Mouse (Mus musculus): ENCODE results near the gene Ldb1. TPM values are rescaled to one million over a fixed set of nuclear protein-coding genes. Genes with fewer than 3 reads are reported as not detected.
A peak's percentile ranks its signal among the peaks of the same experiment; 100 is the strongest.

Gene Ldb1
- polyA plus RNA-seq (2016; fragmentation: Nextera tagmentation; extraction: Ambion mirVana) = 131 and 142 TPM in 2 replicates

DNA sequence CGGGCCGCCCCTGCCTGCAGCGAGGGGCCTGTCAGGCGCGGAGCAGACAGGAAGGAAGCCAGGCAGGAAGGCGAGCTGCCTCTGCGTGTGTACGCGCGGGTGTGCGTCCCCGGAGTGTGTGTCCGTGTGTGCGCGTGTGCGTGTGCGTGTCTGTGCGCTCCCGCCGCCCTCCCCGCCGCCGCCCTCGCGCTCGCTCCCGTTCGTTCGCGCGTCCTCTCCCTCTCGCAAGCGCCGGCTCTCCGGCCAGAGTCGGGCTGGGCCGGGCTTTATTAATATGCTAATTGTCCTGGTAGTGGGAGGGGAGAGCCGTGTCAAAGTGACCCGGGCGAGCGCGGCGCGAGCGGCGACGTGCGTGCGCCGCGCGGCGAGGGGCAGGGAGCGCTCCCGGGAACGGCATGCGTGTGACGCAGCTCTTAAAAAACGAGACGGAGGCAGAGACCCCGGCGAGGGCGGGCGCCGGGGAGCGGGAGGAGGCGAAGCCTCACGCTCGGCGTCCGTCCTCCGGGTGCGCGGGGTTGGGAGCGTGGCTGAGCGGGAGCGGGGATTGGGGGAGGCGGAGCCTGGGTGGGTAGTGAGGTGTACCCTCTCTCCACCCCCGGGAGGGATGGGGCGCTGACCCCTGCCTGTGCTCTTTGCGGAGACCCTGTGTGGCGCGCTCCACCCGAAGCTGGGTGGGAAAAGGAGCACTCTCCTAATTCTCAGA, at the start of gene Ldb1:
Ldb1 (minus strand) TSS at position 222 of the 703 bp plus-strand sequence.
- H3K4me1 ChIP-seq = peaks cover 52% of the 10 kb centered on the region
- peak within 1 kb of the TSS; percentile 94 for H3K4me3 ChIP-seq
- no peaks in the 10 kb centered on the region for H3K27me3 ChIP-seq
- H3K27ac ChIP-seq = peak within 1 kb of the TSS; percentile 99
- under 1% methylated on average over 78 of the region's 84 CpGs for WGBS
- peak within 1 kb of the TSS; percentile 99 for H3K9ac ChIP-seq
- no peaks in the 10 kb centered on the region for H3K9me3 ChIP-seq
- ATAC-seq (ENCODE audit: insufficient number of reproducible peaks, insufficient read depth, low FRiP score, low TSS enrichment) = peak; percentile 48
- H3K4me2 ChIP-seq (replicated peaks) = peak within 1 kb of the TSS; percentile 86
- no peaks in the 10 kb centered on the region for H3K36me3 ChIP-seq

DNA sequence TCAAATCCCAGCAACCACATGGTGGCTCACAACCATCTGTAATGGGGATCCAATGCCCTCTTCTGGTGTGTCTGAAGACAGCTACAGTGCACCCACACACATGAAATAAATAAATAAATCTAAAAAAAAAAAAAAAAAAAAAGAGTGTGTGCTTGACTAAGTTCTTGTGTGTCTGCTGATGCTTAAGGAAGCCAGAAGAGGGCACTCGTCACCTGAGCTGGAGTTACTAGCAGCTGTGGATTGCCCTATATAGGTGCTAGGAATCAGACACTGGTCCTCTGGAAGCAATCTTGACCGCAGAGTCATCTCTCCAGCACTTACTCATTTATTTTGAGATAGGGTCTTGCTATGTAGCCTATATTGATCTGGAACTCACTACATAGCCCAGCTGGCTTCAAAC, 49.1 kb upstream of the Ldb1 start:
- Histone ChIP-seq H3K9me3 (no peaks in the 10 kb centered on the region), H3K4me1 (no peaks in the 10 kb centered on the region), H3K9ac (no peak overlapping the region), H3K27ac (no peak overlapping the region), H3K4me2 (replicated peaks) (no peak overlapping the region), H3K36me3 (no peaks in the 10 kb centered on the region), H3K27me3 (no peaks in the 10 kb centered on the region), H3K4me3 (no peak overlapping the region)
- WGBS = 92% methylated on average over 2 of the region's 2 CpGs
- ATAC-seq (ENCODE audit: insufficient number of reproducible peaks, insufficient read depth, low FRiP score, low TSS enrichment) = no peak

DNA sequence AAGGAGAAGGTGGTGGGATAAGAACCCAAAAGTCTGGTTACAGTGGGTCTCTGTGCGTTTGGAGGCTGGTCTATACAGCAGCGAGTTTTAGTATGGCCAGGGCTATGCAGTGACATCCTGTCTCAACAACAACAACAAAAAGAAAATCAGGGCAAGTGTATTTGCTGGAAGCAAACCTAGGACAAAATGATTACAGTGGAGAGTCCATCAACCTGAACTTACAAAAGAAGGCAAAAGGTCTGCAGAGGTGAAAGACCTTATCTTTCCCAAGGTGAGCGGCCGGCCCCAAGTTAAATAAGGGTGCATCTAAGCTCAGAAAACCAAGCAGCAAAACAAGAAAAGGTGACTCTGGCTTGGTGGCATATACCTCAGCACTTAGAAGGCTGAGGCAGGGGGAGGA, 46.6 kb upstream of the Ldb1 start:
- Histone ChIP-seq H3K27ac (no peak overlapping the region), H3K4me3 (no peak overlapping the region), H3K9me3 (no peaks in the 10 kb centered on the region), H3K27me3 (no peaks in the 10 kb centered on the region), H3K9ac (no peak overlapping the region), H3K4me1 (no peaks in the 10 kb centered on the region), H3K4me2 (replicated peaks) (no peak overlapping the region), H3K36me3 (no peaks in the 10 kb centered on the region)
- no peak for ATAC-seq (ENCODE audit: insufficient number of reproducible peaks, insufficient read depth, low FRiP score, low TSS enrichment)
- 85% methylated on average over 4 of the region's 4 CpGs for WGBS

DNA sequence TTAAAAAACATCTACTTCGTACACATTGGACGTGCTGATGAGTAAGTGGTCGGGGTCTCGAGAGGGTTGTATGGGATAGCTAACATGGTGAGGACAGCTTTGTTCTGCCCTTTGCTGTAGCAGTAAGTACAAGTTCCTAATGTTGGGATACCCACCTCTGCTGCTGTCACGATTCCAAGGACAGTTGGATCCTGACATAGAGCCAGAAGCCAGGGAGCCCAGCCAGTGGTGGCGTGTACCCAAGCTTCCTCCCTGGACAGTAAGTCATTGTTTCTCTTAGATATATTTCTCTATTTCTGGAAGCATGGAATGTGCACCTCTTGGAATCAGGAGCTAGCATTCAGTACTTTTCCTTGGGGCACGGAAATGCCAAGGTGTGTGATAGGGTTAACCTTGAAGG, 42.9 kb upstream of the Ldb1 start:
- ATAC-seq (ENCODE audit: insufficient number of reproducible peaks, insufficient read depth, low FRiP score, low TSS enrichment) = no peak
- no peak overlapping the region for H3K4me2 ChIP-seq (replicated peaks)
- H3K36me3 ChIP-seq = peaks cover 32% of the 10 kb centered on the region
- H3K9me3 ChIP-seq = no peaks in the 10 kb centered on the region
- H3K27ac ChIP-seq = no peak overlapping the region
- 84% methylated on average over 7 of the region's 7 CpGs for WGBS
- no peak overlapping the region for H3K9ac ChIP-seq
- no peak overlapping the region for H3K4me3 ChIP-seq
- no peaks in the 10 kb centered on the region for H3K4me1 ChIP-seq
- H3K27me3 ChIP-seq = no peaks in the 10 kb centered on the region

DNA sequence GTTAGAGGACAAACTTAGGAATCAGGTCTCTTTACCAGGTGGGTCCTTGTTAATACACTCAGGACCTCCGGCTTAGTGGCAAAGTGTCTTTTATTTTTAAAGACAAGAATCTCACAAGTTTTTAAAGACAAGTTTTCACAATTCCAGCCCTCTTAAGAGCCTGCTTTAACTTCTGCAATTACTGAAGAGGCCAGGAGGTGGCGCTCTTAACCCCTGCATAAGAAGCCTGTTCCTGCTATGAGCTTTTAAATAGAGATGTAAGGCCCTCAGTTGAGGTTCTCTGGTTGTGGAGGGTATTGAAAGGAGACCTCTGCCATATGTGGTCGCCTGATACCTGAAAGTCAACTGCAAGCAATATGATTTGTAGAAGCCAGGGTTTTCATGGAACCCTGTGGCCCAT, 41.3 kb upstream of the Ldb1 start:
- H3K27me3 ChIP-seq = no peaks in the 10 kb centered on the region
- 58% methylated on average over 3 of the region's 3 CpGs for WGBS
- H3K4me3 ChIP-seq = no peak overlapping the region
- no peak overlapping the region for H3K9ac ChIP-seq
- peaks cover 47% of the 10 kb centered on the region for H3K36me3 ChIP-seq
- no peak overlapping the region for H3K27ac ChIP-seq
- no peaks in the 10 kb centered on the region for H3K4me1 ChIP-seq
- H3K4me2 ChIP-seq (replicated peaks) = no peak overlapping the region
- no peaks in the 10 kb centered on the region for H3K9me3 ChIP-seq
- ATAC-seq (ENCODE audit: insufficient number of reproducible peaks, insufficient read depth, low FRiP score, low TSS enrichment) = no peak

DNA sequence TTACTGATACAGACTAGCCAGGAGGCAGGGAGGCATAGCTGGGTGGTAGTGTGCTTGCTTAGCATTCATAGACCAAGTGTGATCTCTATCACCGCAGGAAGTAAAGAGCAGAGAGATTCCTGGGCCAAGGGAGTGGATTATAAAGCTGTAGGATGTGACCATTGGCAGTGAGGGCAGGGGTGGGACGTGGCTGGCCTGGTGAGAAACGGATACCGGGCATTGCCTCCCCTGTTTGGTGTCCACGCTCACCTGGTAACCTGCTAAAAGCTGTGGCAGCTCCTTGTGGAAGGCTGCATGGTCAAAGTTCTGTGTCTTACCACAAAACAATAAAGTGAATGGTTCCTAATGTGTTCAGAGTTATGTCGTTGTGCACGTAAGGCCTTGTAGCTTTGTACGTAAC, 40.2 kb upstream of the Ldb1 start:
- no peak overlapping the region for H3K9ac ChIP-seq
- H3K4me2 ChIP-seq (replicated peaks) = no peak overlapping the region
- peaks cover 59% of the 10 kb centered on the region for H3K36me3 ChIP-seq
- H3K27ac ChIP-seq = no peak overlapping the region
- no peaks in the 10 kb centered on the region for H3K27me3 ChIP-seq
- no peak overlapping the region for H3K4me3 ChIP-seq
- H3K9me3 ChIP-seq = no peaks in the 10 kb centered on the region
- WGBS = 95% methylated on average over 8 of the region's 8 CpGs
- ATAC-seq (ENCODE audit: insufficient number of reproducible peaks, insufficient read depth, low FRiP score, low TSS enrichment) = no peak
- H3K4me1 ChIP-seq = no peaks in the 10 kb centered on the region

DNA sequence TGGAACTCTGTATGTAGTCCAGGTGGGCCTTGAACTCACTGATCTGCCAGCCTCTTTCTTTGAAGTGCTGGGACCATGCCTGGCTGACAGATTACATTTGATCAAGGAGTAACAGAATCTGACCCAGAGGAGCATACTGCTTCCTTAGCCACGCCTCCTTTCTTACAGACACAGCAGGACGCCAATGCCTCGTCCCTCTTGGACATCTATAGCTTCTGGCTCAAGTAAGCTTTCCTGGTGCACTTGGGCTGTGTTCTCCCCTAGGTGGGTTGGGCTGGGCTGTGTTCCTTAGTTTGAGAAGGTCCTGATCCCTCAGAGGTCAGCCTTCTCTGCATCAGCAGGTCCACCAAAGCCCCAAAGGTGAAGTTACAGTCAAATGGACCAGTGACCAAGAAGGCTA, 33.5 kb upstream of the Ldb1 start:
- WGBS = 59% methylated on average over 3 of the region's 3 CpGs
- no peak overlapping the region for H3K27ac ChIP-seq
- peaks cover 16% of the 10 kb centered on the region for H3K4me1 ChIP-seq
- no peak overlapping the region for H3K4me2 ChIP-seq (replicated peaks)
- no peak overlapping the region for H3K4me3 ChIP-seq
- no peaks in the 10 kb centered on the region for H3K27me3 ChIP-seq
- peaks cover 54% of the 10 kb centered on the region for H3K36me3 ChIP-seq
- H3K9ac ChIP-seq = no peak overlapping the region
- ATAC-seq (ENCODE audit: insufficient number of reproducible peaks, insufficient read depth, low FRiP score, low TSS enrichment) = no peak
- no peaks in the 10 kb centered on the region for H3K9me3 ChIP-seq

DNA sequence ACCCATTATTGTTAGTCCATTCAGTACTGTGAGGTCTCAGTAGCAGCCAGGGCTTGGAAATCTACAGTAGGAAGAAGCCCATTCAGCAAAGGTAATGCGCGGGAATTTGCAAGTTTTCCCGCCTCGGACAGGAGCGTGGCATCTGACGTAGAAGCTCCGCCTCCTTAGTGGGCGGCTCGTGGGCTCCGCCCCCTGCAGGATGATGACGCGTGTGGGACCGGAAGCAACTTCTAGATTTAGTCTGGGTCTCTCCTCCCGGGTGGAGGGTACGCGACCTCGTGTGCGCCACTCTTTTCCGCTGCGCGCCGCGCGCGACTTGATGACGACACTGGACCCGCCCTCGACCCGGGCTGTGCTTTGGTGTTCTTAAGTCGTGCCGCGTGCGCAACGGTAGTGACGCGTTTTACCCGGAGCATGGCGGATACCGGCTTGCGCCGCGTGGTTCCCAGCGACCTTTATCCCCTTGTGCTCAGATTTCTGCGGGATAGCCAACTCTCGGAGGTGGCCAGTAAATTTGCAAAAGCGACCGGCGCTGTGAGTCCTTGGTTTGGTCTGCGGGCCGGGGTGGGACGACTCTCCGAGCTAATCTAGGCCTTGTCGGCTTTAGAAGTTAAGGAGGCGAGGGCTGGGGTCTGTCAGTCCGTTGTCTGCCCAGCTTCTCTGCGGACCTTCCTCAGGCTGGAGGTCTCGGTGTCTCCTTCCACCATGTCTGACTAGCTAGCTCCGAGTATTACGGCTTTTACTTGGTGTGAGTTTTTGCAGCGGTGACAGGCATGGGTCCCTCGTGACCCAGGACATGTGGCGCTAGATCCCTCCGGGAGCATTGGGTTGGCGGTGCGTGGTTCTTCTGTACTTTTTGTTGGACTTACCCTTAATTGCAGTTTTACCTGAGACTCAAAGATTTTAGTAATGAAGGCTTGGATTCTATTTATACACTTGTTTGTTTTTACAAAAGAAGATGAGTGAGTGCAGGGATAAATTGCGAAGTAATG, 30.9 kb upstream of the Ldb1 start, which contains the start of gene Nolc1:
Nolc1 (plus strand) TSS at position 248 of the 992 bp plus-strand sequence.
- peaks cover 16% of the 10 kb centered on the region for H3K4me1 ChIP-seq
- peak within 1 kb of the TSS; percentile 78 for H3K4me2 ChIP-seq (replicated peaks)
- no peaks in the 10 kb centered on the region for H3K9me3 ChIP-seq
- peak within 1 kb of the TSS; percentile 91 for H3K4me3 ChIP-seq
- H3K27ac ChIP-seq = peak within 1 kb of the TSS; percentile 73
- ATAC-seq (ENCODE audit: insufficient number of reproducible peaks, insufficient read depth, low FRiP score, low TSS enrichment) = peak; percentile 91
- no peaks in the 10 kb centered on the region for H3K27me3 ChIP-seq
- WGBS = under 1% methylated on average over 66 of the region's 66 CpGs
- peak within 1 kb of the TSS; percentile 76 for H3K9ac ChIP-seq
- peaks cover 52% of the 10 kb centered on the region for H3K36me3 ChIP-seq

DNA sequence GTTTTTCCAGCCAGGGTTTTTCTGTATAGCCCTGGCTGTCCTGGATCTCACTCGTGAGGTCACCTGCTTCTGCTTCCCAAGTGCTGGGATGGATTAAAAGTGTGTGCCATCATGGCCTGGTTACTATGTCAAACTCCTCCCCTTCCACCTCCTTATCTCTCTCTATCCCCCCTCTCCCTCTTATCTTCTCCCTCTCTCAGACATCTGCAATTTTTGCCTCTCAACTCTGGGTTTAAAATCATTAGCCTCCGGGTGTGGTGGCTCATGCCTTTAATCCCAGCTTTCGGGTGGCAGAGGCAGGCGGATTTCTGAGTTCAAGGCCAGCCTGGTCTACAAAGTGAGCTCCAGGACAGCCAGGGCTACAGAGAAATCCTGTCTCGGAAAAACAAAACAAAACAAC, 29.3 kb upstream of the Ldb1 start:
- 94% methylated on average over 5 of the region's 5 CpGs for WGBS
- no peaks in the 10 kb centered on the region for H3K9me3 ChIP-seq
- no peak for ATAC-seq (ENCODE audit: insufficient number of reproducible peaks, insufficient read depth, low FRiP score, low TSS enrichment)
- H3K36me3 ChIP-seq = peaks cover 48% of the 10 kb centered on the region
- H3K27me3 ChIP-seq = no peaks in the 10 kb centered on the region
- peaks cover 16% of the 10 kb centered on the region for H3K4me1 ChIP-seq
- H3K4me3 ChIP-seq = no peak overlapping the region
- no peak overlapping the region for H3K4me2 ChIP-seq (replicated peaks)
- no peak overlapping the region for H3K9ac ChIP-seq
- H3K27ac ChIP-seq = no peak overlapping the region

DNA sequence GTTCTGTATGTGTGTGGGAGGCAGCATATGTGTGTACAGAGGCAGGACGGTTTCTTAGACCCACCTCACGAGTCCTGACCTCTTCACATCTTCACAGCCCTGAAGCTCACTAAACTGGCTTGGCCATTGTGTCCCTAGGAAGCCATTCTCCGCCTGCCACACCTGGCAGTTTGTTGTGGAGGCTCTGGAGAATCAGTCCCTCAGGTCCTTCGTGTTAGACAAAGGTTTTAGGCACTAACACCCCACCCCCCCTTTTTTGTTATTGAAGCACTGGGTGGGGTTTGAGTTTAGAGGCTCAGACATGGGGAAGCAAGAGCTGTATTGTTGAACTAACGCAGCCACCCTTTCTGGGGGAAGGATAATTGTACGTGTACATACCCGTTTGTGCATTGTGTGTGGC, 28.3 kb upstream of the Ldb1 start:
- Histone ChIP-seq H3K27ac (no peak overlapping the region), H3K27me3 (no peaks in the 10 kb centered on the region), H3K4me3 (no peak overlapping the region), H3K36me3 (peaks cover 50% of the 10 kb centered on the region), H3K9me3 (no peaks in the 10 kb centered on the region), H3K4me2 (replicated peaks) (no peak overlapping the region), H3K4me1 (peaks cover 16% of the 10 kb centered on the region), H3K9ac (no peak overlapping the region)
- WGBS = 84% methylated on average over 7 of the region's 7 CpGs
- no peak for ATAC-seq (ENCODE audit: insufficient number of reproducible peaks, insufficient read depth, low FRiP score, low TSS enrichment)

DNA sequence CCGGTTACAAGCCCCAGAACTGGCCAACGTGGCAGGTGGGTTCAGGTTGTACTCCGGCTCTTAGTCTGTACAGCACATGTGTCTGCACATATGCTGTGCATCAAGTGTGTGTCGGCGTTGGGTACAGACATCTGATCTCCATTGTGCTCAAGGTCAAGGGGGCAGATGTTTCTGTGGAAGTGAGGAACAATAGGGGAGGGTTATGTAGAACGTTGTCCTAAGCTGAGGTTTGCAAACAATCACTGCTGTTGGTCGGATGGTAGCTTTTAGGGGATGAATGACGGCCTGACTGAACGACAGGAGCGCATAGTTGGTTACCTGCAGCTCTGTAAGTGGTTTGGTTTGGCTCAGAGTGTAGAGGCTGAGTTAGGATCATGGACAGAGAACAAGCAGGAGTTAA, 23.0 kb upstream of the Ldb1 start:
- Histone ChIP-seq H3K4me2 (replicated peaks) (no peak overlapping the region), H3K27ac (no peak overlapping the region), H3K4me3 (no peak overlapping the region), H3K9me3 (no peaks in the 10 kb centered on the region), H3K4me1 (no peaks in the 10 kb centered on the region), H3K36me3 (peaks cover 91% of the 10 kb centered on the region), H3K27me3 (no peaks in the 10 kb centered on the region), H3K9ac (no peak overlapping the region)
- WGBS = 66% methylated on average over 10 of the region's 10 CpGs
- ATAC-seq (ENCODE audit: insufficient number of reproducible peaks, insufficient read depth, low FRiP score, low TSS enrichment) = no peak

DNA sequence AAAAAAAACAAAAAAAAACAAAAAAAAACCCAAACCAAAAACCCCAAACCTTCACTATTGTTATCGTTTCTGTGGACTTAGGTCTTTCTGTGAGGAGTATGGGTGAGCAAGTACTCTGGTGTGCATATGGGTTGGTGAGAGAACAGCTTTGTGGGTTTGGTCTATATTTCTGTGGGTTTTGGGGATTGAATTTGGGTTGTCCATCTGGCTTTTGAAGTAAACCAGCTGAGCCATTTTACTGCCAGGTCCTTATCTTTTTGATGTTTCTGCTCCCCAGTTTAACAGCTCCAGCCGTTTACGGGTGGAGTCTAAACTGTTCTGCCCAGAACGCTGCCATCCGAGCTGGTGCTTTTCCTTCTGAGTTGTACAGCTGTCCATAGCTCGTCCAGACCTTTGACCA, 15.8 kb upstream of the Ldb1 start:
- peaks cover 17% of the 10 kb centered on the region for H3K4me1 ChIP-seq
- no peak overlapping the region for H3K4me3 ChIP-seq
- no peaks in the 10 kb centered on the region for H3K27me3 ChIP-seq
- no peak for ATAC-seq (ENCODE audit: insufficient number of reproducible peaks, insufficient read depth, low FRiP score, low TSS enrichment)
- H3K9me3 ChIP-seq = no peaks in the 10 kb centered on the region
- H3K36me3 ChIP-seq = peaks cover 42% of the 10 kb centered on the region
- no peak overlapping the region for H3K4me2 ChIP-seq (replicated peaks)
- 80% methylated on average over 6 of the region's 6 CpGs for WGBS
- H3K9ac ChIP-seq = no peak overlapping the region
- H3K27ac ChIP-seq = no peak overlapping the region
